Mouse (Mus musculus) frontal cortex, postnatal 36 days (tissue): Measurements from ENCODE around the gene Lrrc14b.
A peak's percentile ranks its signal among the peaks of the same experiment; 100 is the strongest.

Experiments used
- DNase-seq, 2 experiments: peaks; one replicate each; pipeline ENCODE4 v3.0.0; 2022; ENCODE audit warnings: low spot score in 2 of 2

Gene Lrrc14b

GRCm38 (mm10) chr13:74363859-74364235 lies at the start of gene Lrrc14b:
TSS of gene Lrrc14b (minus strand) at chr13:74364005.
- no peak for DNase-seq

DNA sequence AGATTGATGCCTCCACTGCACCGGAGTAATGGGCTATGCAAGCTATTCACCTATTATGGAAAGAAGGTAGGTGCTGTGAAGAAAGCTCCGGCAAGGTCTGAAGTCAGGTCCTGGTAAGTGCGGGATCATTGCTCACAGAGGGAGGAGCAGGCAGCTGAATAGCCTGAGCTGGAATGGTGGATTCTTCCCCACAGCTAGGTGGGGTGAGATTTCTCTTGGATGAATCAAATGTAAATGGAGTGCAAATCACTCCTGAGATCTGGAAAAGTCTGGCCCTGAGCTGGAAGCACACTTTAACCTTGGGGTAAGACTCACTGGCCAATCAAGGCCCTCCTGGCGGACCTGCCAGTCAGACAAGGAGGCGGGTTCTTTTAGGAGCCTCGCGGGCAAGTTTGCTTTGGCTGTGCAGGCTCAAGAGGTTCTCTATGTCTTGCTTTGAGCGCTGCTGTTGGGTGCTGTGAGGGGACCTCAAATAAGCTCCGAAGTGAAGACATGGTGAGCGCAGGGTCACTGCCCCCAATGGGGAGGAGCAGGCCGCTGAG lies 35.6 kb upstream of the Lrrc14b start, which contains the start of gene Ftl1-ps1:
TSS of gene Ftl1-ps1 (plus strand) at position 397 of the 542 bp plus-strand sequence.
- DNase-seq: no peak

GRCm38 (mm10) chr13:74391156-74391555 lies 27.4 kb upstream of the Lrrc14b start:
- DNase-seq: no peak

- DNase-seq: peak; percentile 76 to 91
Observed at GRCm38 (mm10) chr13:74390371-74390990, 26.7 kb upstream of the Lrrc14b start, which contains the start of gene Zfp72. TSS of gene Zfp72 (minus strand) at chr13:74390836.

DNA sequence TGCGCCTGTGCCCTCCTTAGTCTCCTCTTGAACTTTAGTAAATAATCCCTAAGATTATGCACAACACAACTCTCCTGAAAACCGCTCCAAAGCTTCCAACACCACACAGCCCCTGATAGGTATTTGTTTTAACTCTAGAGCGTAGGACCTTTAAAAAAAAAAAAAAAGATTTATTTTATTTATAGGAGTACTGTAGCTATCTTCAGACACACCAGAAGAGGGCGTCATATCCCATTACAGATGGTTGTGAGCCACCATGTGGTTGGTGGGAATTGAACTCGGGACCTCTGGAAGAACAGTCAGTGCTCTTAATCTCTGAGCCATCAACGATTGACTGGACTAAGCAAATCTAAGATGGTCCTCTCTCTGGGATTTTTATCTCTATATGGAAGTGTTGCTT lies 25.9 kb upstream of the Lrrc14b start:
- DNase-seq: no peak

DNA sequence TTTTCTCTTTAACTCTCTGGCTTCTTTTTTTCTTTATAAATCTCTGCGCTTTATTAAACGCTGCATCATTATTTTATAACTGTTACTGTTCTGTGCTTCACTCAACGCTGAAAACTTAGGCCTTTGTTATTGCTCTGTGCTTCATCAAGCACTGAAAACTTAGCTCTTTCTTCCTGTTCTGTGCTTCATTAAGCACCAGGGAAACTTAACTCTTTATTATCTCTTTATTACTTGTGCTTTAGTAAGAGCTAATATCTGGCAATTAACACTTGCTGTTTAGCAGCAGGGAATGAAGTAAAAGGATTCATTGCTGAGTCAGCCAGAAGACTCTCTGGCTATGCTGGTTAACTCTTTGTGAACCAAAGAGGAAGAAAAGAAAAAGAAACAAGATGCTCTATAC lies 18.5 kb upstream of the Lrrc14b start:
- DNase-seq: no peak

- no peak for DNase-seq
Observed at GRCm38 (mm10) chr13:74381533-74382276, 17.9 kb upstream of the Lrrc14b start.

GRCm38 (mm10) chr13:74363176-74363858 lies 488 bp downstream of the Lrrc14b start:
- no peak for DNase-seq

DNA sequence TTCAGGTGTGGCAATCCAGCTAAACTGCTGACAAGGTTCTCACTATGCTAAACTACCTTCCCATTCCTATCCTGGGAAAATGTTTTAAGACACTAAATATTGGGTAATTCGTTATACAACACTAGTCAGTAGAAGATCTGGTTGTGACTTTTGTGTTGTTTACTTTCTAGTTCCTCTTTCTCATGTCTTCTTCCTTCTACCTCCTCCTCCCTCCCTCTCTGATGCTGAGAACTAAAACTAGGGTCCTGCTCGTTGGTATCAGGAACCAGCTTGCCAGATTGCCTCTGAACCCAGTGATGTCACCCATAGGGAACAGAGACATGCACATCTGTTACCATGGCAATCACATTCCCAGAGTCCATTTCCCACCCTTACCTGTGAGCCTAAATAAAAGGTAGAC lies 1.6 kb downstream of the Lrrc14b start:
- no peak for DNase-seq

GRCm38 (mm10) chr13:74356491-74356890 lies 7.3 kb downstream of the Lrrc14b start:
- peak in 1 of 2 experiments; percentile 23 for DNase-seq

- no peak for DNase-seq
Observed at GRCm38 (mm10) chr13:74350435-74350906, 13.3 kb downstream of the Lrrc14b start.

DNA sequence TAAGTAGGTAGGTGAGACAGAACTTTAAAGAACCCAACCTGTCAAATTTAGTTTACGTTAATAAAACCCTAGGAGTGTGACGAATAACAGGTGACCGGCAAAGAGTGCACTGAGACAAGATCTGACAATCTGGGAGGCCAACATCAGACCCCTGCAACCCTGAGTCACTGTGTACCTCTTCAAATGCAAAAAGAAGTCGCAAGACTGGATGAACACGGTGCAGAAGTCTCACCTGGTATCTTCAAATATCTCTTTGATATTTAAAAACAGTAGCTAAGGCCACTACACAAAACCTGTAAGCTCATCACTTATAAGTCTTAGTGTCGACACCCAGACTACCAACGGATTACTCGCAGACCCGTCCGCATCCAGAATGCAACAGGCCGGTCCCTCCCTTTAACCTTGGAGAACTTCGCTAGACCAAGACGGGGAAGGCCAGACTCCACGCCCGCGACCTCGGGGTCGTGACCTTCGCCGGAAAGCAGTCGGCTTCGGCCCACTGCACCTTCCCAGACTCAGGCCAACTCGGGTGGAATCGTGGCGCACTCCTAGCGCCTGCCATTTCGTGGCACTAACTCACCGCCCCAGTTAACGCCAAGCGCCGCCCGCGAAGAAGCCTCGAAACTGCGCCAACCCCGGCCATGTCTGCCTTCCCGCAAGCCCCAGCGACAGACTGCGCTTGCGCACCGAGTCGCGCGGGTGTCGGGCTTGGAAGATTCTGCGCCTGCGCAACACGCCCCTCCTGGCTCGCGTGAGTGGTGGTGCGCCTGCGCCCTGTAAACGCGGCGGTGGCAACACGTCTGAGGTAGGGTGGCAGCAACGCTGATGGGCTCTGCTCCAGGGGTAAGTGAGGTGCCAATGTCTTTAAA lies 14.0 kb downstream of the Lrrc14b start, which contains the start of the genes Sdha and Ccdc127:
TSS of gene Sdha (minus strand) at position 715 of the 869 bp plus-strand sequence.
TSS of gene Ccdc127 (plus strand) at position 744 of the 869 bp plus-strand sequence.
- DNase-seq: peak; percentile 96

- DNase-seq: no peak
Observed at GRCm38 (mm10) chr13:74341036-74341435, 22.8 kb downstream of the Lrrc14b start.

- DNase-seq: no peak
Observed at GRCm38 (mm10) chr13:74329321-74329720, 34.5 kb downstream of the Lrrc14b start.

- DNase-seq: peak; percentile 89 to 95
Observed at GRCm38 (mm10) chr13:74317170-74317849, 46.5 kb downstream of the Lrrc14b start, which contains the start of gene Pdcd6. TSS of gene Pdcd6 (minus strand) at chr13:74317580.

- no peak for DNase-seq
Observed at GRCm38 (mm10) chr13:74316789-74317169, 47.0 kb downstream of the Lrrc14b start.

DNA sequence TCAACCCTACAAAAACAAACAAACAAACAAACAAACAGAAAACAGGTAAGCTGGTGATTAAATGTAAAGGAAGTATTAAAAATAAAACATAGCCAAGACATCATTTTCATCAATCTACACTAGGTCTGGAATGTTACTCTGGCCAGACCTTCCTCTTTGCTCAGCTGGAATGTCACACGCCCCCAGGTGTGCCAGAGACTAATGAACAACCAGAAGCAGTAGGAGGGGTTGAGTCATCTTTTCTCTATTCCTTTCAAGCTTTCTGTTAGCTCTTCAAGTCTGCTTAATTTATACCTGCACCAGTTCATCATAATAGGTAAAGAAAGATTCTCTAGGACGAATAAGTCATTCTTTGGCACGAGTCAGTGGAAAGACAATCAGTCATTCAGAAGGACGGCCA lies 47.4 kb downstream of the Lrrc14b start:
- DNase-seq: no peak

DNA sequence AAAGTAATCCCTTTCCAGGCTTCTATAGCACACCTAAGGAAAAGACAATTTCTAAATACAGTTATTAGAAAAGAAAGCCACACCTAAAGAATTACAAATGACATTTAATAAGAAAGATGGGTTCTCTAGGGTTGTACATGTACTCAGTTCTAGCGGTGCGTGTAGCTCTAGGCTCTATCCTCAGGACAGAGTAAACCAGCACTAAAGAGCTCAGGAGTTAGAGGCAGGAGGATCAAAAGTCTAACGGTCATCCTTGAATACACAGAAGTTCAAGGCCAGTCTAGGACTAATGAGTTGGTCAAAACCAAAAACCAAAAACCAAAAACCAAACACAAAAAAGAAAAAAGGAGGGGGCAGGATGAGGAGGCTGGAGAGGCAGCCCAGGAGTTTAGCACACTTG lies 49.2 kb downstream of the Lrrc14b start:
- DNase-seq: no peak
